Mouse (Mus musculus) cerebellum, adult 9-10 months (tissue): ENCODE measurements at regions not wholly inside any gene's neighbourhood (a gene's known extent, or its start where the extent isn't known, plus 50 kb on each side); places are given as distances from the start of the nearest gene placed in this dataset.
"Not testable (repeated sequence)": the region's sequence is repeated elsewhere in the genome, so short reads cannot be mapped to it uniquely, and the experiment has no call there.

Experiments used
- DNase-seq: peaks from one replicate; pipeline ENCODE4 v3.0.0; 2022

DNA sequence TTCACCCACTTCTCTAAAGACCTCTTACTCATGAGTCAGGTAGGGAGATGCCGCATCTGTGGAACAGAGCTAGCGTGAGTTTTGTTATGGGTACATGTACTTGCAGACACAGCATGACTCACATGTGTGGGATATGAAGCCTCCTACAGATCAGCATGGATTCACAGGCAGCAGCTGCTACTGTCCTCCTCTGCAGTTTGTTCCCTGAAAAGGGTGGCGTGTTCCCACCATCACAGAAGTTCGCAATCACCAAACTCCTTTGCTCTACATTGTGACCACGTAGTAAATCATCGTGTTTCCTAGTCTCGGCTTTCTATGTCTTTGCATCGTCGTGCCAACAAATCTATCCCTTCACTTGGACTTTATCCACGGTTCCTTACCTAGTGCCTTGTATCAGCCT is 981.9 kb downstream of the Diaph3 start:
- DNase-seq: no peak

DNA sequence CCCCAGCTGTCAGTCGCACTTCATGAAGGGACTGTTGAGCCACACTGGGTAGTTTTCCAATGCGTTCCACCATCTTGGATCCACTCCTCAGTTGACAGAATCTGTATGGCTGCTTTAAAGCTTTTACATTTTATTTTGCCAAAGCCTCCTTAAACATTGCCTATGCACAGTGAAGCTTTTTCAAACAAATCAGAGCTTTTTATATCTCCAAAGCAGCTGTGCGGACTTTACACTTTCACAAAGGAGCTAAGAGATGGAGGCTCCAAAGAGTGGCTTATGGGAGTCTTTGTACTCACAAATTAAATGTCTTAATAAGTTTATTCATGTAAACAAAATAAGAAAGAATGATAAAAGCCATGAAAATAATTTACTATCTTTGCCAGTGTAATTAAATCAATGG is 986.3 kb downstream of the Diaph3 start:
- no peak for DNase-seq

DNA sequence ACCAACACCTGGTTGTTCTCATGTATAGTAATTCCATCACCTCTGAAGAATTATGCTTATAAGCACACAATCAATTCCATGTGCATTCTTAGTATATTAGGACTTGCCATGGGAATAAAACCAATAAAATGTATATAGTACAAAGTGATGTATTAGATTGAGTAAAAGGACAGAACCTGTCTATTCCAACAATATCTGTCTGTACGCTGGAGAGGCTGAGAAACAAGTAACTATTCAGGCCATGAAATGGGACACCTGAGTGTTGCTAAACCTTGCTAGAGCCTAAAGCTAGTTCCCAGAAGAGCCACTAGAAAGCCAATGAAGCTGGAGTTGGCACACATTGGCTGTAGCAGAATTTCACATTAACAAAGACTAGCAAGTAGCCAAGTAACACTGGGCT is 989.8 kb downstream of the Diaph3 start:
- DNase-seq: no peak

DNA sequence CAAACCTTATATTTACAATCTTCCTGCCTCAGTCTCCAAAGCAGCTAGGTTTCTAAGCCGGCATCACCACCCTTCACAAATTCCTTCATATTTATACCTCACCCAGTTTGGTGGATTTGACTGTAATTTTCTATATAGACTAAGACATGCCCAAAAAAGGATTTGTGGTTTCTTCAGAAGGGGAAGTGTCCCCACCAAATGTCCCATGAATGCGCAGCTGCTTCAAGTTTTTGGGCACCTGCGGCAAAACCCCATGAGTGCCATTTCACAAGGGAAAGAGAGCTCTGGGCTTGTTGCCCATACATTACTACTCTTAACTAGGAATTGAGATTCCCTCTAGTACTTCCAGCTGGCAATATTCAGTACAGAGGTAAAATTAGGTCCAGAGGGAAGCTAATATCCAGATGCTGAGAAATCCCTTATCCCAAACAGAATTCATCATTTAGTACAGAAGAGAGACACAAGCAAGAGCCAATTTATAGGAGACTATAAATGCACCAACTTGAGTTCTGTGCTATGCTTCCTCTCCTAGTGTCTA is 990.6 kb downstream of the Diaph3 start:
- no peak for DNase-seq

DNA sequence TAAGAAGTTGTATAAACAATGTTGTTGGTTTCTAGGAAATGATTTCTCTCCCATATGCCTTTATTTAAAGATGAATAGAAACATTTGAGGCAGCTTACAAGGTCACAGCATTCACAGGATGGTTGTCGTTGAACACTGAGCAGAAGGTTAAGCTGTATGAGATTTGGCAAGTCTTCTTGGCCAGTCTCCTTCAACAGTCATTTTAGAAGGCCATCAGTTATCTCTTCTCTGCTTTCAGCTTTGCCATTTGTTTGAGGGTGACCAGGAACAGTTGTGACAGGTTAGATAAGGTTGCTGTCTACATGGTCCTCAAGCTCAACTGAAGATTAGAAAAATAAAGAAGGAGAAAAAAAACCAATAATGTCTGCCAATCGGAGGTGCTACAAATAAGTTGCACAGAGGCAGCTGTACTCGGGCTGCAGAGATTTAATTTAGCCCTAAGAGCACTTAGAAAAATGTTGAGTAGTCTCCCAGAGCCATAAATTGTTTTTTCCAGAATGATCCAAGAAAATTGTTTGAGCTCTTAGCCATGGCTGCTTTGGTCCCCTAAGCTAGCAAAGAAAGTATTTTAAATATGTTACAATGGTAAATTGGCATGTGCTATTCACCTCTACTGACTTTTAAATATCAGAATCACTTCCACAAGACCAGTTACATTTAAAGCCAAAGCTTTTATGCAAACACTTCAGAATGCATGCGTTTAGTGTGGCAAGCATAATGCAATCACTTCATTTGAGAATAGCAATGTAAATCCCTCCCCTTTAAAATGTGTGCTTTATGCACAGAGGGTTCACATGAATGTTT is 1025.6 kb downstream of the Diaph3 start:
- DNase-seq: no peak

DNA sequence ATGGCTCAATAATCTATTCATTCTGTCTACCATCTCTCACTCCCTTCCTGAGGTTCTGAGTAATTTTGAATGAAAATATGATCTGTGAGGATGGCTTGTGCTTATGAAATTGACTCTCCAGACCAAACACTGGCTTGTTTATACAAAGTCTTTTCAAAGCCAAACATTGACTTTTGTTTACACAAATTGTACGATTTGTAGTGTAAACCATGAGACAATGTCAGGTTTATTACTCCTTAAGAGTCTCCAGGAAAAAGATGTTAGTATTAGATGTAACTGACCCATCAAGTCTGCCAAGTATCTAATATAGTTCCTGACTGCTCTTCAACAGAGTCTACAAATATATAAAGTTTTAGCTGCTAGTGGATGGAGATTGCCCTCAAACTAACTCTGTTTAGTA is 1039.5 kb downstream of the Diaph3 start:
- no peak for DNase-seq

DNA sequence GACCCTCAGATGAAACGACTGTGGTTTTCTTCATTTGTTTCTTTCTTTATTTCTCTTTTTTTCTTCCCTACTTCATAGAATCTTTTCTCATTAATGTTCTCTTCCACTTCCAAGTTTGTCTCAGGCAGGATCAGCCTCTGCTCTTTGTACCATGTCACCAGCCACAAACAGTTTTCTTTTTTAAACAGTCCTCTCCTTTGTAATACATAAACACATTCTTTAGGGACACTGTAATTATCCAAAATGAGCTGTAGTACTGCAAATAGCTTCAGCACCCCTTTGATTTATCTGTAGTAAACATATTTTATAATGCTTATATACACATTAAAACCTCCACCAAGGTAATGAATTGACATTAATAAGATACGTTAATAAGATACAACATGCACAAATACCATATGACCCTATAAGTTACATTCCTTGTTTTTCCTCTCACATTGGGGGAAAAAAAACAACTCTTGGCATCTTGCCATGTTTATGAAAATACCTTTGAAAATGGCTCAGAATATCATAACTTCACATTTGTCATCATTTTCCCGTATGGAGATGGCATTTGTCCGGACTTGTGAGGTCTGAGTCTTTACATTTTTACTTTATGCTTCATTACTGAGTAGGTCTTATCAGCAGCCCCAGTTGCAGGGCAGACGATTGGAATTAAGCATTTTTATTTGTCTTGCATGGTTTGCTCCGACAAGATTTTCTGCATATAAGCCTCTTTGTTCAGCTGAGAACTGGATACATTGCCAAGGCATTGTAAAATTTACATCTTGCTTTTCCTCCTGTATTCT is 1070.5 kb downstream of the Diaph3 start:
- no peak for DNase-seq

DNA sequence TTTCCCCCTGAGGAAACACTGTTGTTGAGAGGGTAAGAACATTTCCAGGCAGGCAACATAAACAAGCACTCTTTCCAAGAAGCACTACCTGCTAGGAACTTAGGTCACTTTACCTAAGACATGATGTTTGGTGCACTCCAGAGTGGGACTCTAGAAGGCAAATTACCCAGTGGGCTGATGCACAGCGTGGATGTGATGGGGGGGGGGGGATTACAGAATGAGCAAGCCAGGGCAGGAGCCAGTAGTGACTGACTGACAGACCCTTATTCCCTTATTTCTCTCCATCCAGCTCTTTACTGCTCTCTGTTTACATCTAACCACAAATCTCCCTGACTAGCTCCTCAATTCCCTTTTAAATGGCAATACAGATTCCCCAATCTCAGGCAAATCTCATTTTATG is 1071.7 kb downstream of the Diaph3 start:
- DNase-seq: no peak

DNA sequence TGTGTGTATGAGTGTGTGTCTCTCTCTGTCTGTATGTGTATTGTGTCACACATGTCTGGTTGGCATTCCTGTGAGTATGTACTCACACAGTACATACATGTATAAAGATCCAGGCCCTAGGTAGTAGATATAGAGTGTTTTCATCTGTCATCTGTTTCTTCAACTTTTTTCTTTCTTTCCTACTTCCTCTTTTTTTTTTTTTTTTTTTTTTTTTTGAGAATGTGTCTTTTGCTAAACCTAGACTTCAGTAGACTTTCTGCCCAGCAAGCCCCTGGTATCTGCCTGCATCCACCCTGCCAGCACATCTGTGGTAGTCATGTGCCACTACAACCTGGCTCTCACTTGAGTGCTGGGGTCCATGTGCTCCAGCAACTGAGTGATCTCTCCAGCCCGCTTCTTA is 1073.3 kb downstream of the Diaph3 start:
- DNase-seq: no peak

DNA sequence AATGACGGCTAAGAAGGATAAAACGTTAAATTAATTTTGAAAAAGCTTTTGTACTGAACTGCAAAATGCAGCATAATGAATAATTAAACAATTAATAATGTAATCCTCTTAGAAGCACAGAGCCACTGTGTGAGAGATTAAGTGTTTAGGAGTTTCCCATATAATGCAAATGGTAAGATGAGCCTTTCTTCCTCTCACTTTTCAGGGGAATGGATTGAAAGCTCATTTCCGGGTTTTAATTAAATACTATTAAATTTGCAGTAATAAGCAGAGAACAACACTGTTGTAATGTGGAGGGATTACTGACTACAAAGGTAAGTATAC is 1077.5 kb downstream of the Diaph3 start:
- DNase-seq: no peak

DNA sequence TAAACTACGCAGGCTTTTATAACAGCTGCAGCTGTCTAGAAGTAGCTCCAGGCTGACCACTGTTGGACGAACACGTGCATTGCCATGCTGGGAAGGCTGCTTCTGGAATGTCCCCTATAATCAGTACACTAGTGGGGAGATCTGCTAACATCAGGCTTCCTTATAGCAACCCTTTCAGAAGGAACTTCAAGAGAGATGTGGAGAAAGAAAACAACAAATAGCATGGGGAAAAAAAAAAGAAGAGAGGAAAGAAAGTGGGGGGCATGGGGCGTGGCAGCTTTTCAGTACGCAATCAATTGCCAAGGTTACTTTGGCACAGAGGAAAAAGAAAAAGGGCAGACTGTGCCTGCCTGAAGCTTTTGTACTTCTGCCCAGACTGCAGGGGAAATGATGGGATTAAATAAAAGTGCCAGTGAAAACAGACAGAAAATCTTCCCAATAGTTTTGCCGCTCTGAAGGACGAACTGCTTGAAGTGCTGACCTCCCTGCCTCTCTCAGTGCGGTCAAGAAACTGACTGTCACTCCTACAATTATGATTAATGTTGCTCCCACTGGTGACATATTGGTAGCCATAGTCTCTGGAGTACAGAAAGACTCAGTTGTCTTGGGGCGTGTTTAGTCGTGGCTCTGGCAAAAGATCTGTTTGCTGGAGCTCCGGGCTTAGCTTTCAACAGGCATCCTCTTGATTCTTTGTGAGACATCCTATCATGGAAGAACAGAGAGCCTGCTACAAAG is 1078.0 kb downstream of the Diaph3 start:
- no peak for DNase-seq

DNA sequence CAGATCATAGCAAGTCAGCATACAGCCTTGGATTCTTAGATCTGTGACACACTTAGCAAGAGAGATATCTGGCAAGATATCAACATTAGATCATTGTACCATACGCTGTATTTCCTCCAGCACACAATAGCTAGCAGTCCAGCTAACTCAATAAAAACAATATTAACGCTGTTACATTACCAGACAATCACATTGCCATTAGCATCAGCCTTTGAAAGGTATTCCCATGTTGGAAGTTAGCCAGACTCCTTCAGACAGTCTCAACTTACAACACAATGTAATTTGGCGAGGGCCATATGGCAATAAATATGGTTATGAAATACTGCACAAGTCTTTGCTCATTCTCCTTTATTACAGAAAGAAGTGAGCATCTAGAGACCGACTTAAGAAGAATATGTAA is 1084.0 kb downstream of the Diaph3 start:
- peak; percentile 1 for DNase-seq

DNA sequence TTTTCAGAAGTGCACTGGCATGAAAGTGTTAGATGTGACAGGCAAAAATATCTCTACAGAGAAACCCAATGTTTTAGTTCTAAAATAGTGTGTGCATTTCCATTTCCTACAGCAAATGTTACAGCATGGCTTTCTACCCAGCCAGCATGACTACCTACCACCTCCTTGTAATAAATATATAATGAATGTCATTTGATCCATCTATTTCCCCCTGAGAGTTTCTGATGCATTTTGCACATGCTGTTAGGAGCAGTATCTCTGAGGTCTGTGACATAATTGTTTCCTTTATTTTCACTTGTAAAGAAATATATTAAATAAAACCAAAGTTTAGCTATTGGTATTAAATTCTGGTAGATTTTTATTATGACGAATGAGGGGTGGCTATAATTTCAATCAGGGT is 1086.4 kb downstream of the Diaph3 start:
- no peak for DNase-seq

DNA sequence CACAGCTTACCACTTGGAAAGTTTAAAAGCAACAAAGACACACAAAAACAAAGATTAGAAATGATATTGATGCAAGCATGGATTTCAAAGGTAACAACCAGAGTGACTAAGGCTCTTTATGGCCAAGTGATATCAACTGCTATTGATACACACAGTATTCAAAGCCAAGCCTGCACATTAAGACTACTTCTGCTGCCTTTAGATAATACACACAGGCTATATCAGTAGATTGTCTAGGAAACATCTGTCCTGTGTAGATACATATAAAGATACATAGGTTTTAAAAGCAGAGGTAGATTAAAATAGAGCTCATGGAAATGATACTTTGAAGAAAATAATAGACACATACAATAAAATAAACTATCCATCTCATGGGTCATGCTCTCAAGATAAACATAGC is 1111.6 kb downstream of the Diaph3 start:
- DNase-seq: no peak

DNA sequence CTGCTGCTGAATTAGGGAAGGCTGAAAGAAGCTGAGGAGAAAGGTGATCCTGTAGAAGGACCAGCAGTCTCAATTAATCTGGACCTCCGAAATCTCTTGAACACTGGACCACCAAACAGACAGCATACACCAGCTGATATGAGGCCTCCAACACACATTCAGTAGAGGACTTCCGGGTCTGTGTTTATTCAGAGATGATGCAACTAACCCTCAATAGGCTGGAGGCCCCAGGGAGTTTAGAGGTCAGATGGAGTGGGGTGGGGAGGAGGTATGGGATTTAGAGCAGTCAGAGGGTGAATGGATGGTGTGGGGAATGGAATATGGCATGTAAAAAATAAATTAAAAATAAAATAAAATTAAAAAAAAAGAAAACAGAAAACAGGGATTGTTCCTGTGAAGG is 1123.4 kb downstream of the Diaph3 start:
- not testable (repeated sequence) for DNase-seq
